Mouse (Mus musculus) CH12.LX (cell line): ENCODE measurements at regions not wholly inside any gene's neighbourhood (a gene's known extent, or its start where the extent isn't known, plus 50 kb on each side); places are given as distances from the start of the nearest gene placed in this dataset.

Source experiments
- CTCF ChIP-seq, 2 experiments: IDR thresholded peaks in 1 of 2; conservative IDR thresholded peaks in 1 of 2; 2 replicates each; pipeline ENCODE4 v1.5.1; 2011 to 2012; ENCODE audit warnings: low read depth in 2 of 2, low read length in 2 of 2, improper control_type of control experiment in 1 of 2, inconsistent platforms in 1 of 2, mild to moderate bottlenecking in 1 of 2, moderate library complexity in 1 of 2
- EP300 ChIP-seq: IDR thresholded peaks from 2 replicates; pipeline ENCODE4 v1.6.1; 2011; ENCODE audit warnings: low read length, improper control_type of control experiment
- JUND ChIP-seq: conservative IDR thresholded peaks from 2 replicates; pipeline ENCODE4 v1.6.1; 2011; ENCODE audit warnings: low read depth, low read length, improper control_type of control experiment
- MAX ChIP-seq: IDR thresholded peaks from 2 replicates; pipeline ENCODE4 v1.6.1; 2011; ENCODE audit warnings: low read length, improper control_type of control experiment
- MAZ ChIP-seq: IDR thresholded peaks from 2 replicates; pipeline ENCODE4 v1.6.1; 2012; ENCODE audit warnings: low read depth, mild to moderate bottlenecking, inconsistent platforms, low read length, improper control_type of control experiment, moderate library complexity
- NRF1 ChIP-seq: IDR thresholded peaks from 2 replicates; pipeline ENCODE4 v1.6.1; 2014; ENCODE audit warnings: low read depth, mild to moderate bottlenecking, inconsistent platforms, low read length, improper control_type of control experiment, moderate library complexity
- PAX5 ChIP-seq: IDR thresholded peaks from 2 replicates; pipeline ENCODE4 v1.6.1; 2012; ENCODE audit warnings: low read length, inconsistent platforms, mixed read lengths
- POLR2A ChIP-seq: IDR thresholded peaks from 2 replicates; pipeline ENCODE4 v1.6.1; 2011; ENCODE audit warnings: low read depth, mild to moderate bottlenecking, improper control_type of control experiment, low read length
- TBP ChIP-seq: conservative IDR thresholded peaks from 2 replicates; pipeline ENCODE4 v1.6.1; 2011; ENCODE audit warnings: low read depth, low read length, improper control_type of control experiment
- UBTF ChIP-seq: IDR thresholded peaks from 2 replicates; pipeline ENCODE4 v1.6.1; 2012; ENCODE audit warnings: low read depth, mild to moderate bottlenecking, inconsistent platforms, low read length, improper control_type of control experiment, moderate library complexity
- ZKSCAN1 ChIP-seq: IDR thresholded peaks from 2 replicates; pipeline ENCODE4 v1.6.1; 2012; ENCODE audit warnings: low read depth, inconsistent platforms, low read length, improper control_type of control experiment, borderline replicate concordance
- ZMIZ1 ChIP-seq: IDR thresholded peaks from 2 replicates; pipeline ENCODE4 v1.6.1; 2012; ENCODE audit warnings: low read depth, mild to moderate bottlenecking, inconsistent platforms, low read length, improper control_type of control experiment
- ZNF384 ChIP-seq: IDR thresholded peaks from 2 replicates; pipeline ENCODE4 v1.6.1; 2012; ENCODE audit warnings: low read depth, low read length, improper control_type of control experiment, inconsistent platforms

DNA sequence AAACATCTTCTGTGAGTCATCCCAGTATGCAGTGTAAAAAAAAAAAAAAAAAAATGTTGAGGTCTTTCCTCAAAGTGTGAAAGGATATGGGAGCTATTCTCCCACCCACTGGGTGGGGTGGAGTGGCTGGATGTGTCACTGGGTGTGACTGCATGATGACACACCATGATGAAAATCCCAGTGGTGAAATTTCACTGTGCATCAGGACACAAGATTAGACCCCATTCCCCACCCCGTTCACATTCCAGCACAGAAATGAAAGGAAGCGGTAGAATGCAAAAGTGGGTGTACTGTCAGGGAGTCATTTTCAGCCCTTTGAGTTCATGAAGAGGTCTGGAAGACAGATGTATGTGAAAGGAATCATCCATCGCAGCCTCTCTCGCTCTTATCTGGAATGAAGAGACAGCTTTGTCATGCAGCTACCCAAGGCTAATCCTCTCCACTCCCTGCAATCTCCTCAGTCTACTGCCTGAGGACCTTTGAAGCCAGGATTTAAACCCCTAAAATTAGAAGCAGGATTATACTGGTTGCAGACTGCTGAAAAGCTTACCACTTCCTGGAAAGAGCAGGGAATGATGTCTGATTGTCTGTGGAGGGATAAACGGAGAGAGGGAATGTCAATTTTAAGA, 405.6 kb upstream of the Atp2b1 start:
- TF ChIP-seq ZMIZ1 (no peak), MAX (no peak), POLR2A (no peak), MAZ (no peak), EP300 (no peak), ZNF384 (no peak), JUND (no peak), UBTF (no peak), CTCF (conservative IDR thresholded peaks at IDR 0.05 in 1 of 2, IDR thresholded peaks at IDR 0.05 in 1 of 2; ENCODE audit: low read depth in 2 of 2, low read length in 2 of 2) (no peak), ZKSCAN1 (no peak), TBP (no peak), PAX5 (no peak), NRF1 (no peak)
